Mouse (Mus musculus) urinary bladder, adult 18-20 months (tissue): ENCODE data around the gene Tmem199.

Experiments used
- DNase-seq, 2 experiments: peaks; one replicate each; pipeline ENCODE4 v3.0.0; 2022; ENCODE audit warnings: low spot score in 2 of 2, mixed read lengths in 2 of 2

The Tmem199 gene

DNA sequence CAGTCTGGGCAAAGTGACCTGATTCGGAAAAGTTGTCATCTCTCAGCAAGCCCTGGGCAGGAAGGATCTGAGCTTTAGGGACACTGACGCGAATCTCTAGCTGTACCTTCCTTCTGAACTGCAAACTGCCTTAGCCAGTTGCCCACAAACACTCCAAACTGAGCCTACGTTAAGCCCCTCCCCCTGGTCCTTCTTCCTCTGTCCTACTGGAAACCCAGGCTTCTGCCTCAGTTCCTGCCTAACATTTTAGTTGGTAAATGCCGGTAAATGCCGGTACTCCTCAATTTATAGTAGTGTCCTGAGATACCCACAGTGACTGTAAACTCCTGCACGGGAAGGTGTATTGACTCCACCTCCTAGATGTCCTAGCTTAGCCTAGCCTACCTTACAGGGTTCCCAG lies 28.3 kb downstream of the Tmem199 start:
- no peak for DNase-seq

DNA sequence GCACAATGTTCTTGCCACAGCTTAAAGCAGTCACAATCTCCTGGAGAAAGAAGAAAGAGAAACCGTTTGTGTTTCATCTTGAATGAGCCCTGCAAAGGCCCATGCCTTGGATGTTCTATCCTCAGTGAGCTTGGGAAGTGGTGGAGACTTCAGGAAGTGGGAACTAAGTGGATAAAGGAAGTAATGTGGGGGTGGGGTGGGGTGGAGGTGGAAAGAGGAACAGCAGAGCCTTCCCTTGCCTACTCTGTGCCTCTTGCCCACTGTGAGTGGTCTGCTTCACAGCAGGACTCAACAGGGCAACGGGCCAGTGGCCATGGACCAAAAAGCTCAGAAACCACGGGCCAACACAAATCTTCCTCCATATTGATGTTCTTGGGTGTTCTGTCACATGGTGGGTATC lies 36.7 kb downstream of the Tmem199 start:
- DNase-seq = no peak

DNA sequence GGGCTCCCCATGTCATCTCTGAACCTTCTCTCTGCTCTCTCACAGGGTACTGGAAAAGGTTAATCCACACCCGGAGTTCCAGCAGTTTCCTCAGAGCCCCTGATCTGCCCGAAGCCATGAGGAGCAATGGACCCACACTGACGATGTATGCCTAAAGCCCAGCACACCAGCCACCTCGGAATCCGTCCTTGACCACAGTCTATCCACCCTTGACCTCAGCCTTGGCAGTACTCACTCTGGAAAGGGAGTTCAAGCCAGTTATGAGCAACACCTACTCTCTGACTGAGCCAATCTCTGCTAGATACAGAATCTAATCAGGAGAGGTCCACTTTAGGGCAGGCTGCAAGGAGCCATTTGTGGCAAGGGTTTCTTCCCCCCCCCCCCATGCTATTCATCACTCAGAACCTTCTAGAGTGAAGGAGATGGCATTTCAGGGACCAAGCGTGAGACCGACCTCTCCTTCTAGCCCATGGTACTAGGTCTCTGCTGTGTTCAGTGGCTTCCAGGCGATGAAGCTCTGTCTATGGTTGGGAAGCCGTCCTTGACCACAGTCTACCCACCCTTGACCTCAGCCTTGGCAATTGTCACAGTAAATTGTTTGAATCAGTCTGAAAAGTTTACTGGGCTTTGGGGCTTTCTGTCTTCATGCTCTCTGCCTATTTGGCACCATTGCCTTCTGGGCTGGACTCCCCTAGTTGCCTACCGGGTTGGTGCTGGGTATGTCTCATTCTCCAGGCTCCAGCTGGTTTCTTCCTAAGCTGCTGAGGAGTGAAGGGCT lies 40.5 kb downstream of the Tmem199 start:
- DNase-seq = no peak

GRCm38 (mm10) chr11:78467932-78468331 lies 44.0 kb downstream of the Tmem199 start:
- no peak for DNase-seq

- DNase-seq = no peak
Observed at GRCm38 (mm10) chr11:78467515-78467914, 44.5 kb downstream of the Tmem199 start.

GRCm38 (mm10) chr11:78466242-78466912 lies 45.6 kb downstream of the Tmem199 start:
- no peak for DNase-seq

DNA sequence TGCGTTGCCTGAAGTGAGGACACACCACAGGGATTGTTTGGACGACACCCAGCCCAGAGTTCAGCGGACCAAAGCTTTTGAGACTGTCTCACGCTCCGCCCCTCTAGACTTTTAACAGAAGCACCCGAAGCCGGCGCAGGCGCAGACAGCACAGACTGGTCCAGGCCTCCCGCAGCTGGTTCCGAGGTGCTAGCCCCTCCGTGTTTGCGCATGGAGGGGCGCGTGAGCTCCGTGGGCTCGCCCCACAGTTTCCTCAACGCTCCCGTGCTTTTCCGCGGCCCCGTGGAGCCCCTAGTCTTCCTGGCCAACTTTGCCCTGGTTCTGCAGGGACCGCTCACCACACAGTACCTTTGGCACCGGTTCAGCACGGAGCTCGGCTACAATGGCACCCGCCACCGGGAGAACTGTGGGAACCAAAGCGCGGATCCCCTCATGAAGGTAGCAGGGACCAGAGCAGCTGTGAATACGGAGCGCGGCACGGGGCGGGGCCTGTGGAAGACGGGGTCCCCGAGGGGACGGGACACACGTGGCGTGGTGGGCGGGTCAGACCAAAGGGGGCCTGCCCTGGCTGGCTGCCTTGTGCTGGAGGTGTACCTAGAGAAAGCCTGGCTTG lies 46.3 kb downstream of the Tmem199 start, which contains the start of gene Slc46a1:
Slc46a1 (plus strand) TSS at position 130 of the 613 bp plus-strand sequence.
- DNase-seq = peak; percentile 71 to 74

GRCm38 (mm10) chr11:78465116-78465515 lies 46.9 kb downstream of the Tmem199 start:
- no peak for DNase-seq

DNA sequence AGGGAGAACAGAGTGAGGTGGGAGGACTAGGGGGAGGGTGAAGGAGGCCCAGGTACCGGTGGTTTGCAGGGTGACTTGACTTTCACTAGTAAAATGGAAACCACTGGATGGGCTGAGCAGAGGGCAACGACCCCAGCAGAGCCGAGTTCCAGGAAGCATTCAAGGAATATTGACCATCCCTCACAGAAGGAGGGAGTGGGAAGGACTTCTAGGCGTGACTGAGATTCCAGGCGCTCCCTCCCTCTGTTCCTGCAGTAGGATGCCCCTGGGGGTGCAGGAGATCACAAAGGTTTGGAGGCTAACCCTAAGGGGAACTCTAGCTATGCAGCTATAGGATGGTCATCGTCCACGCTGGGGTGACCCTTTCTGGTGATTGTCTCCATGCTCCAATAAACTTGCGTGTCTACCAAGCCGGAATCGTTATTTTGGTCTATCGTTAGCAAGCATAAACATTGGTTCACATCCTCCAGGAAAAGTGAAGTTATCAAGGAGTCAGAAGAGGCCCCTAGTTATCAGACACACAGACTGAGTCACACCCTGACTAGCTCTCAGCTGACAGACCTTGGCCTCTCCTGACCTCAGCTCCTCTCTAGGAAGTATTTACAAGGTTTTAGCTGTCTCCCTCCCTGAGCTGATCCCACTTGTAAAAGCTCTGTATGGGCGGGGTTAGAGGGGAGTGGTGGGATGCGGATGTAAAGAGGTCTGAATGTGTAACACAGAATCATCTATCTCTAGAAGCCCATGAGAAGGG lies 48.5 kb downstream of the Tmem199 start:
- DNase-seq = no peak

DNA sequence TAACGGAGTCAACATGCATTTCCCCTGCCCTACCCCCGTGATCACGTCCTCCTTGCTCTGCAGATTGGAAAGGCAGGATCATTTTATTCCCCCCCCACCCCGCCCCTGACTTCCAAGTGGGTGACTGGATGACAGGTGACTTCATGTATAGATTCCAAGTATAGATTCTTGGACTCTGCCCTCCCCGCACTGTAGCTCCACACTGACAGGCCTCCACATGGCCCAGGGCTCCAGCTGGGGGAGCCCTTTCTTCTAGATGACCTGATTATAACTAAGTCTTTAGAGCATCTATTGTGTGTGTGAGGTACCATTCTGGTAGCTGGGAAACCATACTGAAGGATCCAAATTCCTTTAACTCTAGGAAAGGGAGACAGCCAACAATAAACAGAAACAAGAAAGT lies 49.3 kb downstream of the Tmem199 start:
- no peak for DNase-seq

DNA sequence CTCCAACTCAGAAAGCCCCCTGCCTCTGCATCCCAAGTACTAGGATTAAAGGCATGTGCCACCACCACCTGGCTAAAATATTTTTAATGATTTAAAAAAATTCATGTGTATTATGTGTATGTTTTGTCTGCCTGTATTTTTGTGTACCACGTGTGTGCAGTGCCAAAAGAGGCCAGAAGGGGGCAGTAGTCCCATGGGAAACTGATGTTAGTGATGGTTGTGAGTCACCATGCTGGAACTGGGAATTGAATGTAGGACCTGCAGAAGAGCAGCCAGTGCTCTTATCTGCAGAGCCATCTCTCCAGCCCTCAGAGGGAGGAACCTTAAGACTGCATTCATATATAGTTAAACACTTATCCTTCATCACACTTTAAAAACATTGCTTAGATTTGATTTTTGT lies 50.1 kb downstream of the Tmem199 start:
- DNase-seq = no peak

DNA sequence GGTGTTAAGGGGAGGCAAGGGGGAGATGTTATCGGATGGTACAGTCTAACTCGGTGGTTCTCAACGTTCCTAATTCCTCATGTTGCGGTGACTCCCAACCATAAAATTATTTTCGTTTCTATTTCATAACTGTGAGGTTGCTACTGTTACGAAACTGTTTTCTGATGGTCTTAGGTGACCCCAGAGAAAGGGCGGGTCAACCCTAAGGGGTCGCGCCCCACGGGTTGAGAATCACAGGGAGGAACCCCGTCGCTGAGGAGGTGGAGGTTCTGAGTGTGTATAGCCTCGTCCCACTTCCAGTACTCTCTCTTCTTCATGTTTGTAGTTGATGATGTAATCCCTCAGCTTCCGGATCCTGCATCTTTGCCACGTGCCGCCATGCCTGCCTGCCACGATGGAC lies 53.2 kb downstream of the Tmem199 start:
- DNase-seq = no peak
